Mouse (Mus musculus) hindbrain, embryonic 16.5 days (tissue): ENCODE measurements around the gene Uqcc2. TPM values are rescaled to one million over a fixed set of nuclear protein-coding genes. Genes with fewer than 3 reads are reported as not detected.
A peak's percentile ranks its signal among the peaks of the same experiment; 100 is the strongest.

Experiments used
- ATAC-seq: fragments of 200-750 bp; cut with Nextera tagmentation; 2 replicates; pipeline ENCODE4 v1.8.0; 2017; ENCODE audit warnings: moderate TSS enrichment, moderate library complexity
- H3K27ac ChIP-seq: fragments of 300-500 bp; sonication (generic); 2 replicates; pipeline ENCODE4 v1.5.1; 2014; ENCODE audit warnings: low read depth, mild to moderate bottlenecking, control low read depth, low read length, moderate library complexity
- H3K27me3 ChIP-seq: fragments of 300-500 bp; sonication (generic); replicated peaks from 2 replicates; pipeline ENCODE4 v1.6.1; 2014; ENCODE audit warnings: low read length; ENCODE audit not compliant: control insufficient read depth, insufficient read depth
- H3K36me3 ChIP-seq: fragments of 300-500 bp; sonication (generic); 2 replicates; pipeline ENCODE4 v1.6.1; 2014; ENCODE audit warnings: mild to moderate bottlenecking, low read length, moderate library complexity, mixed read lengths; ENCODE audit not compliant: control insufficient read depth, insufficient read depth
- H3K4me1 ChIP-seq: fragments of 300-500 bp; sonication (generic); 2 replicates; pipeline ENCODE4 v1.6.1; 2014; ENCODE audit warnings: low read depth, low read length; ENCODE audit not compliant: control insufficient read depth, insufficient read depth
- H3K4me2 ChIP-seq: fragments of 300-500 bp; sonication (generic); 2 replicates; pipeline ENCODE4 v1.6.1; 2014; ENCODE audit warnings: mild to moderate bottlenecking, low read length, control low read depth, moderate library complexity
- H3K4me3 ChIP-seq: fragments of 300-500 bp; sonication (generic); 2 replicates; pipeline ENCODE4 v1.5.1; 2014; ENCODE audit warnings: mild to moderate bottlenecking, low read length, control low read depth, moderate library complexity
- H3K9ac ChIP-seq: fragments of 300-500 bp; sonication (generic); 2 replicates; pipeline ENCODE4 v1.6.1; 2014; ENCODE audit warnings: low read depth, mild to moderate bottlenecking, control low read depth, low read length, moderate library complexity
- H3K9me3 ChIP-seq: fragments of 300-500 bp; sonication (generic); 2 replicates; pipeline ENCODE4 v1.6.1; 2014; ENCODE audit warnings: mild to moderate bottlenecking, low read length, moderate library complexity; ENCODE audit not compliant: control insufficient read depth
- WGBS: fragments of 180-500 bp; shearing (Covaris S2); extraction: QIAGEN DNeasy Blood & Tissue Kit; methylation state at CpG from one replicate; pipeline ENCODE4 v1.1.7; 2014; 5-methylcytosine and 5-hydroxymethylcytosine counted together
- polyA plus RNA-seq: library from polyadenylated mRNA; unstranded; fragments of >200 nt; fragmentation: Nextera tagmentation; extraction: Ambion mirVana; gene quantifications from 2 replicates; pipeline ENCODE4 v1.2.1, GENCODE M21; 2015

Gene Uqcc2
- polyA plus RNA-seq, 1 experiment from 2014 or later = 396 TPM

- Histone ChIP-seq H3K9ac (no peak overlapping the region), H3K4me3 (no peak overlapping the region), H3K27me3 (no peaks in the 10 kb centered on the region), H3K4me1 (0 out of 2 replicates have a peak, but pooled peaks cover 1% of the 10 kb centered on the region), H3K36me3 (no peaks in the 10 kb centered on the region), H3K27ac (no peak overlapping the region), H3K4me2 (no peak overlapping the region), H3K9me3 (no peaks in the 10 kb centered on the region)
- 86% methylated on average over 7 of the region's 7 CpGs for WGBS
- no peak for ATAC-seq
Observed at GRCm38 (mm10) chr17:27159169-27159568, 25.5 kb upstream of the Uqcc2 start.

- no peak overlapping the region for H3K27ac ChIP-seq
- H3K36me3 ChIP-seq = no peaks in the 10 kb centered on the region
- H3K9ac ChIP-seq = no peak overlapping the region
- no peaks in the 10 kb centered on the region for H3K27me3 ChIP-seq
- no peaks in the 10 kb centered on the region for H3K9me3 ChIP-seq
- peaks cover 8% of the 10 kb centered on the region for H3K4me1 ChIP-seq
- no peak for ATAC-seq
- no peak overlapping the region for H3K4me3 ChIP-seq
- no peak overlapping the region for H3K4me2 ChIP-seq
- WGBS = 77% methylated on average over 6 of the region's 6 CpGs
Observed at GRCm38 (mm10) chr17:27158439-27158838, 24.7 kb upstream of the Uqcc2 start.

- WGBS = 75% methylated on average over 8 of the region's 8 CpGs
- no peak for ATAC-seq
- Histone ChIP-seq H3K36me3 (no peaks in the 10 kb centered on the region), H3K4me2 (no peak overlapping the region), H3K27ac (no peak overlapping the region), H3K4me3 (no peak overlapping the region), H3K9ac (no peak overlapping the region), H3K9me3 (no peaks in the 10 kb centered on the region), H3K27me3 (no peaks in the 10 kb centered on the region), H3K4me1 (peaks cover 12% of the 10 kb centered on the region)
Observed at GRCm38 (mm10) chr17:27155752-27156151, 22.0 kb upstream of the Uqcc2 start.

GRCm38 (mm10) chr17:27154881-27155280 is 21.2 kb upstream of the Uqcc2 start:
- Histone ChIP-seq H3K9me3 (no peaks in the 10 kb centered on the region), H3K27ac (no peak overlapping the region), H3K4me2 (no peak overlapping the region), H3K4me3 (no peak overlapping the region), H3K9ac (no peak overlapping the region), H3K4me1 (peaks cover 17% of the 10 kb centered on the region), H3K27me3 (no peaks in the 10 kb centered on the region), H3K36me3 (no peaks in the 10 kb centered on the region)
- WGBS = 74% methylated on average over 6 of the region's 6 CpGs
- ATAC-seq = no peak

- H3K9ac ChIP-seq = no peak overlapping the region
- peak overlapping the region; percentile 6; the same call in 1 of the 2 replicates for H3K27ac ChIP-seq
- no peak overlapping the region for H3K4me3 ChIP-seq
- no peak for ATAC-seq
- H3K36me3 ChIP-seq = no peaks in the 10 kb centered on the region
- no peaks in the 10 kb centered on the region for H3K27me3 ChIP-seq
- peaks cover 17% of the 10 kb centered on the region for H3K4me1 ChIP-seq
- H3K9me3 ChIP-seq = no peaks in the 10 kb centered on the region
- 81% methylated on average over 14 of the region's 14 CpGs for WGBS
- no peak overlapping the region for H3K4me2 ChIP-seq
Observed at GRCm38 (mm10) chr17:27154256-27154655, 20.5 kb upstream of the Uqcc2 start.

- Histone ChIP-seq H3K9me3 (no peaks in the 10 kb centered on the region), H3K4me2 (no peak overlapping the region), H3K4me1 (peaks cover 20% of the 10 kb centered on the region), H3K27ac (peak overlapping the region; percentile 41; the same call in 1 of the 2 replicates), H3K27me3 (no peaks in the 10 kb centered on the region), H3K4me3 (no peak overlapping the region), H3K36me3 (no peaks in the 10 kb centered on the region), H3K9ac (no peak overlapping the region)
- ATAC-seq = no peak
- whole genome bisulfite sequencing = 44% methylated on average over 9 of the region's 9 CpGs
Observed at GRCm38 (mm10) chr17:27153773-27154193, 20.1 kb upstream of the Uqcc2 start.

- Histone ChIP-seq H3K27ac (peak overlapping the region; percentile 41; the same call in 1 of the 2 replicates), H3K4me2 (no peak overlapping the region)
Observed at GRCm38 (mm10) chr17:27152976-27153723, 19.4 kb upstream of the Uqcc2 start.

GRCm38 (mm10) chr17:27151411-27151810 is 17.7 kb upstream of the Uqcc2 start:
- no peak overlapping the region for H3K9ac ChIP-seq
- no peak overlapping the region for H3K4me2 ChIP-seq
- H3K4me1 ChIP-seq = peaks cover 24% of the 10 kb centered on the region
- no peaks in the 10 kb centered on the region for H3K9me3 ChIP-seq
- H3K4me3 ChIP-seq = no peak overlapping the region
- no peak overlapping the region for H3K27ac ChIP-seq
- WGBS = 64% methylated on average over 8 of the region's 8 CpGs
- no peaks in the 10 kb centered on the region for H3K36me3 ChIP-seq
- ATAC-seq = no peak
- H3K27me3 ChIP-seq = no peaks in the 10 kb centered on the region

More at GRCm38 (mm10) chr17:27152976-27153723, 19.4 kb upstream of the Uqcc2 start:
- WGBS = 64% methylated on average over 8 of the region's 8 CpGs
- no peak overlapping the region for H3K9ac ChIP-seq
- H3K36me3 ChIP-seq = no peaks in the 10 kb centered on the region
- H3K27me3 ChIP-seq = no peaks in the 10 kb centered on the region
- H3K9me3 ChIP-seq = no peaks in the 10 kb centered on the region
- H3K4me1 ChIP-seq = peaks cover 24% of the 10 kb centered on the region
- no peak for ATAC-seq
- no peak overlapping the region for H3K4me3 ChIP-seq

- Histone ChIP-seq H3K36me3 (no peaks in the 10 kb centered on the region), H3K4me1 (peaks cover 27% of the 10 kb centered on the region), H3K27ac (no peak overlapping the region), H3K9me3 (no peaks in the 10 kb centered on the region), H3K9ac (no peak overlapping the region), H3K4me2 (no peak overlapping the region), H3K27me3 (no peaks in the 10 kb centered on the region), H3K4me3 (no peak overlapping the region)
- 47% methylated on average over 7 of the region's 7 CpGs for WGBS
- no peak for ATAC-seq
Observed at GRCm38 (mm10) chr17:27150871-27151270, 17.2 kb upstream of the Uqcc2 start.
